Mouse (Mus musculus): Measurements from ENCODE around the gene Snrnp35. TPM values are rescaled to one million over a fixed set of nuclear protein-coding genes. Genes with fewer than 3 reads are reported as not detected.

Gene Snrnp35
- polyA plus RNA-seq, 1 experiment from 2014 or later = 33.1 TPM

DNA sequence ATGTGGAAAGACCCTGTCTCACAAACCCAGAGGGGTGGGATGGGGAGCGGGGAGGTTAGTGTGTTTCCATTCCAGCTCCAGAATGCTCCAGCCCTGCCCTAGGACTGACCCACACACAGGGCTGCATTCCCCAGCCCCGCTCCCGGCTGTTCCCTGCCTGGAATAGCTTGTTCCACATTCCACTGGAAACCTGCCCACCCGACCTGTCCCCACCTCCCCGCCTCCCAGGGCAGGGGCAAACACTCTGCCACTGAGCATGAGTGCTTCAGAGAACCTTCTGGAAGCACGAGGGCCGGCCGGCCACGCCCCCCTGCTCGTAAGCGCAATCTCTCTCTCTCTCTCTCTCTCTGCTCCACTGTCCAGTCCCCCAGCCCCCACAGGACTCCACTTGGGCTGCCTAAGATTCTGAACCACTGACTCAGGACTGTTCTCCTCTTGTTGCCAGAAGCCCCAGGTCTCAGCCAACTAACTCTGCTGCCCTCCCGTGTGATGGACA, 26.9 kb downstream of the Snrnp35 start:
- H3K36me3 ChIP-seq (replicated peaks) = peaks cover 40% of the 10 kb centered on the region
- no peak for ATAC-seq (ENCODE audit: low FRiP score)

DNA sequence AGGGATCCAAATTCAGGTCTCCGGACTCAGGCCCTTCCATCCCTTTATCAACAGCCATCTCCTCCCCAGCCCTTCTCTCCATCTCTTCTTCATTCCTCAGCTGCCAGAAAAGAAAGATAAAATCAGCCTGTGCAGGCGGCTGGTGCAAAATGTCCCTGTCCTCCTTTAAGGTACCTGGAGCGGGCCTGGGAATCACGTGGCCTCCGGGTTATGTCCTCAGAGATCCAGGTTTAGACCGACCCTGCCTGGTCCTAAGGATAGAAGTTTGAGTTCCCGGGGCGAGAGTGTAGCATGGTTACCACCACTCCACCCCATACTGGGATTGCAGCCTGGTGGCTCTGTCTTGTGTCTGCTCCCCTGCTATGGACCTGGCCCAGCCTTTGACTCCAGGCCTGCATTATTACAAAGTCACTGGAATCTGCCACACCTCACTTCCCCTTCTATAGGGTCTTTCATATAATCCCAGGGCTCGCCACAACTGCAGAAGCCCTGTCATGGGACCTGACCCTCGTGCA, 27.7 kb downstream of the Snrnp35 start:
- no peaks in the 10 kb centered on the region for H3K4me1 ChIP-seq
- H3K27ac ChIP-seq = no peak overlapping the region
- H3K4me2 ChIP-seq = no peak overlapping the region
- H3K9ac ChIP-seq = no peak overlapping the region
- H3K4me3 ChIP-seq (replicated peaks) = no peak overlapping the region
- no peaks in the 10 kb centered on the region for H3K27me3 ChIP-seq
- no peaks in the 10 kb centered on the region for H3K9me3 ChIP-seq
- 94% methylated on average over 10 of the region's 10 CpGs for WGBS
- H3K36me3 ChIP-seq (replicated peaks) = peaks cover 42% of the 10 kb centered on the region
- no peak for ATAC-seq (ENCODE audit: low FRiP score)

More for the DNA sequence above, 26.9 kb downstream of the Snrnp35 start:
- no peak overlapping the region for H3K9ac ChIP-seq
- no peaks in the 10 kb centered on the region for H3K9me3 ChIP-seq
- H3K4me3 ChIP-seq (replicated peaks) = no peak overlapping the region
- H3K4me2 ChIP-seq = no peak overlapping the region
- no peaks in the 10 kb centered on the region for H3K4me1 ChIP-seq
- WGBS = 85% methylated on average over 12 of the region's 12 CpGs
- no peak overlapping the region for H3K27ac ChIP-seq
- H3K27me3 ChIP-seq = no peaks in the 10 kb centered on the region

DNA sequence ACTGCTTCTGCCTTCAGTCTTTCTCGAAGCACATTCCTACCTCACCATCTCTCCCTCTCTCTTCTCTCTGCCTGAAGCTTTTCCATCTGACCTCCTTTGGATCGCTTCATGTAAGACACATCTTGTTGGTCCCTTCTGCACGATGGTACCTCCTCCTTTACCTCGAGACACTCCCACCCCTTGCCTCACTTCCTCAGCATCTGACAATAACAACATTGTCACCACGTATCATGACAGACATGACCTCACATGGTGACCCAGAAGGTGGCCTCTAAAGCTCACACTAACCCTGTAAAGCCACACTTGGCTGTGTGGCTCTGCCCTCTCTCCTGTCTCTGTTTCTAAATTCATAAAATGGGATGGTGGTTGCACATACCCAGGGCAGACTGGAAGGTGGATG, 32.9 kb downstream of the Snrnp35 start:
- Histone ChIP-seq H3K4me3 (replicated peaks) (no peak overlapping the region), H3K4me1 (no peaks in the 10 kb centered on the region), H3K4me2 (no peak overlapping the region), H3K9me3 (no peaks in the 10 kb centered on the region), H3K36me3 (replicated peaks) (peaks cover 45% of the 10 kb centered on the region), H3K9ac (no peak overlapping the region), H3K27me3 (no peaks in the 10 kb centered on the region), H3K27ac (no peak overlapping the region)
- WGBS = 89% methylated on average over 5 of the region's 5 CpGs
- no peak for ATAC-seq (ENCODE audit: low FRiP score)

DNA sequence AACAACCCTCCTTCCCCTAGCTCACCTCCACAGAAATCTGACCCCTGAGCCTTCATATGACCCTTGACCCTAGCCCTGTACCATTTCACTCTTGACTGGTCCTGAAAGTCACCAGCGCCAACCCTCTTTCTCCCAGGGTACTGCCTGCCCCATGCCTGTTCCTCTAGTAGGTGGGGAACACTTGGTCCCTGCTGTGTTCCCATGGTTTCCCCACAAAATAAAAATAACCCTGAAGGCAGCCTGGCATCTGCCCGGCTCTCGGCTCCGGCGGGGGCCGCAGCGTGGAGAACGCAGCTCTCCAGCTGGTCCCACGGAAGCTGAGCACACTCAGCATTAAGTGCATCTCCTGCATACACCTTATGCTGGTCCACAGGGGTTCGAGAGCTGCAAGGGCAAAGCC, 35.7 kb downstream of the Snrnp35 start:
- no peak overlapping the region for H3K4me3 ChIP-seq (replicated peaks)
- H3K4me2 ChIP-seq = no peak overlapping the region
- no peaks in the 10 kb centered on the region for H3K27me3 ChIP-seq
- H3K9me3 ChIP-seq = no peaks in the 10 kb centered on the region
- WGBS = 74% methylated on average over 10 of the region's 10 CpGs
- no peak overlapping the region for H3K27ac ChIP-seq
- no peak for ATAC-seq (ENCODE audit: low FRiP score)
- H3K9ac ChIP-seq = no peak overlapping the region
- no peaks in the 10 kb centered on the region for H3K4me1 ChIP-seq
- peaks cover 35% of the 10 kb centered on the region for H3K36me3 ChIP-seq (replicated peaks)

DNA sequence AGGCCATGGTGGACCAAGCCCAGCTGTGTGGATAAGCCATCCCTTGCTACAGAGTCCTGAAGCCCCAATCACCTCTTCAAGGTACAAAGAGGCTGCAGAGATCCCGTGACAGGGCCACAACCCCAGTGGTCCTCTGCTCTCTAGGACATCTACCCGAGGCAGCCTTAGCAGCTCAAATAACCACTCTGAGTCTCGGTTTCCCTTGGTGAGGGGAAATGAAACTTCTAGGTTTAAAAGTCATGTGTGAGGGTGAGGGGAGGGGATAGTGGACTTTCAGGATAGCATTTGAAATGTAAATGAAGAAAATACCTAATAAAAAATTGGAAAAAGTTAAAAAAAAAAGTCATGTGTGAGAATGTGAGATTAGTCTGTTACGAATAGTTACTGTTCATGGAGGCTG, 38.7 kb downstream of the Snrnp35 start:
- Histone ChIP-seq H3K4me3 (replicated peaks) (no peak overlapping the region), H3K27ac (no peak overlapping the region), H3K9ac (no peak overlapping the region), H3K9me3 (no peaks in the 10 kb centered on the region), H3K4me1 (no peaks in the 10 kb centered on the region), H3K4me2 (no peak overlapping the region), H3K36me3 (replicated peaks) (peaks cover 26% of the 10 kb centered on the region), H3K27me3 (no peaks in the 10 kb centered on the region)
- no peak for ATAC-seq (ENCODE audit: low FRiP score)
- WGBS = 94% methylated on average over 4 of the region's 4 CpGs

DNA sequence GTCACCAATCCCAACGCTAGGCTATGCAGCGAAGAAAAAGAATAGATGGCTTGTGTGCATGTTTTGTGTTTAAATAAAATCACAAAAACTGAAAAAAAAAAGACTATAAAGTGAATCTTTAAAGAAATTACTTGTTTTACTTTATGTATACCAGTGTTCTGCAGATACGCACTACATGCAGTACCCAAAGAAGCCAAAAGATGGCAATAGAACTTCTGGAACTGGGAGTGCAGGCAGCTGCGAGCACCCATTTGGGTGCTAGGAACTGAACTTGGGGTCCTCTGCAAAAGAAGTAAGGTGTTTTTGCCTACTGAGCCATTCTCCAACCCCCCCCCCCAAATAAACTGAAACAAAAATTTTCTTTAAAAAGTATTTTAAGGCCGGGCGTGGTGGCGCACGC, 40.1 kb downstream of the Snrnp35 start:
- Histone ChIP-seq H3K4me1 (no peaks in the 10 kb centered on the region), H3K36me3 (replicated peaks) (peaks cover 25% of the 10 kb centered on the region), H3K4me3 (replicated peaks) (no peak overlapping the region), H3K4me2 (no peak overlapping the region), H3K9ac (no peak overlapping the region), H3K27ac (no peak overlapping the region), H3K9me3 (no peaks in the 10 kb centered on the region), H3K27me3 (no peaks in the 10 kb centered on the region)
- 92% methylated on average over 8 of the region's 8 CpGs for WGBS
- ATAC-seq (ENCODE audit: low FRiP score) = no peak

DNA sequence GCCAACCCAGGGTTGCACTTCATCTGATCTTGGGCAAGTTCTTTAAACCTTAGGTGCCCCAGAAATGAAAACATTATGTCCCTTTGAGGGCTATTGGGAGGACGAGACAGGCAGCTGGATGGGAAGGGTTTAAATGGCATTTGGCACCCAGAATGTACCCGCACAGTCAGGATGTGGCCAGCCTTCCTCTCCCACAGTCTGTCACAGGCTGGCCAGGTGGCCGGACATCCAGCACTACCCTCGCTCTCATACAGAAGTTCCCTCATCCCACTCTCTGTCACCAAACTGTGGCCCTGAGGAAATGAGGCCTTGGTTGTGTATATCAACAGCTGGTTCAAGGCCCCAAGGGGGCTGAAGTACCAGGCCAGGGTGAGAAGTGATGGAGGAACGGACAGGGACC, 42.0 kb downstream of the Snrnp35 start:
- no peaks in the 10 kb centered on the region for H3K27me3 ChIP-seq
- no peak overlapping the region for H3K27ac ChIP-seq
- no peak for ATAC-seq (ENCODE audit: low FRiP score)
- no peaks in the 10 kb centered on the region for H3K9me3 ChIP-seq
- no peak overlapping the region for H3K4me2 ChIP-seq
- H3K36me3 ChIP-seq (replicated peaks) = peaks cover 23% of the 10 kb centered on the region; the same call in 1 of the 2 replicates
- H3K9ac ChIP-seq = no peak overlapping the region
- peaks cover 19% of the 10 kb centered on the region for H3K4me1 ChIP-seq
- WGBS = 88% methylated on average over 5 of the region's 5 CpGs
- no peak overlapping the region for H3K4me3 ChIP-seq (replicated peaks)

DNA sequence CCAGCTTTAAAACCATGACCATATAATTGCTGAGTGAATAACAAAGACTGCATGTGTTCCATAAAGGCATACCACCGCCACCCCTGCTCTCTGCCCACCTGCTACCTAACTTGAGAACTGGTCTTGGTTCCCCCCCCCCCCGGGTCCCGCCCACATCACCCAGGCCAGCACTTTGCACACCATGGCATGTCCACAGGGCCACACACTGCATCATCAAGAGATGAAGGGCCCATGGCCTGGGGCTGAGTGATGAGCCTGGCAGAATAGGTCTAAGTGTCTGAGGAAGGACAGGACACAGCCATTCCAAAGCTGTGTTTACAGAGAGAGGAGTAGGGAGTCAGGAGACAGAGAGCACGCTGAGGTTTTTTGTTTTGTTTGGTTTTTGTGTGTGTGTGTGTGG, 45.4 kb downstream of the Snrnp35 start:
- Histone ChIP-seq H3K4me3 (replicated peaks) (peak overlapping the region; percentile 82; the same call in 1 of the 2 replicates), H3K9ac (peak overlapping the region; percentile 47; the same call in 1 of the 2 replicates), H3K9me3 (no peaks in the 10 kb centered on the region), H3K4me2 (peak overlapping the region; percentile 74), H3K36me3 (replicated peaks) (0 out of 2 replicates have a peak, but pooled peaks cover 9% of the 10 kb centered on the region), H3K27ac (no peak overlapping the region), H3K4me1 (peaks cover 38% of the 10 kb centered on the region), H3K27me3 (no peaks in the 10 kb centered on the region)
- no peak for ATAC-seq (ENCODE audit: low FRiP score)
- 78% methylated on average over 4 of the region's 4 CpGs for WGBS

DNA sequence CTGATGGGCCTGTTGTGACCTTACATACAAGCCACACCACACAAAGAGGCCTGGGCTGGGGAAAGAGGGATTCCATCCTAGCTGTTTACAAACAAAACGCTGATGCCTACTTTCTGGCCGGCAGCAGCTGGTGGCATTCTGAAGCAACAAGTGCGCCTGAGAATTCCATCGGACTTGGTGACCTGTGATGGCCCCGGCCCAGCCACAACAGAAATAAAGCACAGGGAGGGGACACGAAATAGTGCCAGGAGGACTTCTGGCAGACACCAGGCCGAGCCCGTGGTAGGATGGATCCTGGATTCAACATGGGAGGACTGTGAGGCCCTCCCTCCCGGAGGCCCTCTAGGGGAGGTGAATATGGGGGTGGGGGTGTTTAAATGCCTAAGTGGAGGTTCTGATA, 45.9 kb downstream of the Snrnp35 start:
- no peaks in the 10 kb centered on the region for H3K27me3 ChIP-seq
- WGBS = 45% methylated on average over 9 of the region's 9 CpGs
- H3K36me3 ChIP-seq (replicated peaks) = 0 out of 2 replicates have a peak, but pooled peaks cover 4% of the 10 kb centered on the region
- H3K4me2 ChIP-seq = peak overlapping the region; percentile 74
- ATAC-seq (ENCODE audit: low FRiP score) = no peak
- H3K4me1 ChIP-seq = peaks cover 38% of the 10 kb centered on the region
- no peaks in the 10 kb centered on the region for H3K9me3 ChIP-seq
- H3K9ac ChIP-seq = peak overlapping the region; percentile 47
- H3K4me3 ChIP-seq (replicated peaks) = peak overlapping the region; percentile 82
- H3K27ac ChIP-seq = peak overlapping the region; percentile 56; the same call in 1 of the 2 replicates

DNA sequence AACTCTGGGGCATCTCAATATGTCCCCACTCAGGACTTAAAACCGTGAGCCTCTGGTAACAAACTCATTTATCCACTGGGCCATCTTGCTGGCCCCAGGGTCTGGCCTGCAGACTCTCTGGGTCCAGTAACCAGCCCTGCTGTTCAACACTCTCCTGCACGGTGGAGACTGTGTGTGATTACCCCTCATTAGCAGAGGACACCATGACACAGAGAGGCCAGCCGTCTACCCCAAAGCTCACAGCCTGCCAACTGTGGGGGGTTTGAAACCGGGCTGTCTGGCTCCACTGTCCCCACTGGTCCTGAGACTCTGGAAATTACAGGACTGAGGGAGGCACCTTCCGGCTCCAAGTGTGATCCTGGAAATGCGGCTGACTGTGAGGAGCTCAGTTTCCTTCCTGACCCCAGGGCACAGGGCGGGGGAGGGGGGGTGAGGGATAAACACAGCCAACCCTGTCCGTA, 46.3 kb downstream of the Snrnp35 start:
- peaks cover 38% of the 10 kb centered on the region for H3K4me1 ChIP-seq
- no peaks in the 10 kb centered on the region for H3K9me3 ChIP-seq
- 42% methylated on average over 8 of the region's 8 CpGs for WGBS
- H3K9ac ChIP-seq = peak overlapping the region; percentile 47; the same call in 1 of the 2 replicates
- ATAC-seq (ENCODE audit: low FRiP score) = no peak
- no peaks in the 10 kb centered on the region for H3K27me3 ChIP-seq
- peak overlapping the region; percentile 56 for H3K27ac ChIP-seq
- H3K4me2 ChIP-seq = peak overlapping the region; percentile 74
- 0 out of 2 replicates have a peak, but pooled peaks cover 3% of the 10 kb centered on the region for H3K36me3 ChIP-seq (replicated peaks)
- H3K4me3 ChIP-seq (replicated peaks) = peak overlapping the region; percentile 82

DNA sequence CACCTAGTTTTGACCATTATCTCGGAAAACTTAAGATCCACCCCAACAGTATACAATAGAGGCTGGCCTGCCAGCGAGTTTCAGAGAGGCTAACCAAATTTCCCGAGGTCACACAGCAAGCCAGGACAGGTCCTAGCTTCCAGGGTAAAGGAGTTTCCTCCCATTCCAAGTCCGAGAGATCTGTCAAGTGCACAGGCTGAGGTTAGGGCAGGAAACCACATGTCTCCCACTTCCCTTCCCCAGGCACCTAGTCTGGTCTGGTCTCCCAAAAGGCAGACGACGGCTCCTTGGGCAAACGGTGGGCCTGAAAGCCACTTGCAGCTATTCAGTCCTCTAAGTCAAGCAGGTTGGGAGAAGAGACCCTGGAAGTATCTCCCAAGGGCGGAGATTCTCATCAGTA, 46.8 kb downstream of the Snrnp35 start:
- Histone ChIP-seq H3K36me3 (replicated peaks) (0 out of 2 replicates have a peak, but pooled peaks cover 3% of the 10 kb centered on the region), H3K4me2 (peak overlapping the region; percentile 74), H3K9ac (peak overlapping the region; percentile 76; the same call in 1 of the 2 replicates), H3K27ac (peak overlapping the region; percentile 56; the same call in 1 of the 2 replicates), H3K4me3 (replicated peaks) (peak overlapping the region; percentile 82), H3K9me3 (no peaks in the 10 kb centered on the region), H3K27me3 (no peaks in the 10 kb centered on the region), H3K4me1 (peaks cover 38% of the 10 kb centered on the region)
- WGBS = 71% methylated on average over 8 of the region's 8 CpGs
- no peak for ATAC-seq (ENCODE audit: low FRiP score)

DNA sequence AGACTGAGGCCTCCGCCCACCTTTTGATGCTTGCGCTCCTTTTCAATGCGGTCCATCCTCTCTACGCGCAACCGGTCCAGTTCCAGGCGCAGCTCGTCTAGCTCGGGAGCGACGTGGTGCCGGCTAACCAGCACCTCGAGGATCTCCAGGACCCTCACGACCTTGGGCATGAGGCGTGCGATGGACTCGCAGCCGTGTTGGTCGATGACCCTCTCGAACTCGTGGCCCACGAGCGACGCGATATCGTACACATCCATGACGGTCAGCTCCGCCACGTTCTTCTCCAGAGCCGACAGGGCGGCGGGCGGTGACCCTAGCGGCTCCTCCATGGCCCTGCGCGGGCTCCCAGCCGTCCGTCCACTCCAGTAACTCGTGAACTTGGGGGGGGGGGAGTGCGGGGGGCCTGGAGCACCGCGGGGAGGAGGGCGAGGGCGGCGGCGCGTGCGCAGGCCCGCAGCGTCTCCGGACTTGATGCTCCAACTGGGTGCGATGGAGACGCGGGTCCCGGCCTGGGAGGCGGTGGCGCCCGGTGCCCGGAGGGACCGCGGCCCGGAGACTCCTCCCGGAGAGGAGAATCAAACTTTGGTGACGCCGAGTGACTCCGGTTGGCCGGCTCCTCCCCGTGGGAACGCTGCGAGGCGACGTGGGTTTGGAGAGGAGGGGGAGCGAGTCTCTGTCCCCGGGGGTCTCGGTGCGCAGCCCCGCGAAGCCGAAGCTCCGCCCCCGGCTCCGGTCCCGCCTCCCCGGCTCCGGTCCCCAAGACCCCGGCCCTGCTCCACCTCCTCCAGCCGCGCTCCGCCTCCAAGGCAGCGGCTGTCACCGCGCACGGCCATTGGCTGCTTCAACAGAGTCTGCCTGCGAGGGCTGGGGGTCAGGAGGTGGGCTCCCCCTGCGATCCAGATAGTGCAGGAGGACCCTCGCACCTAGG, 48.0 kb downstream of the Snrnp35 start, which contains the start of gene Rilpl1:
Rilpl1 (minus strand) TSS at position 737 of the 928 bp plus-strand sequence.
- Histone ChIP-seq H3K9ac (peak within 1 kb of the TSS; percentile 76), H3K27ac (peak within 1 kb of the TSS; percentile 82), H3K4me1 (peaks cover 38% of the 10 kb centered on the region), H3K4me3 (replicated peaks) (peak within 1 kb of the TSS; percentile 82), H3K9me3 (no peaks in the 10 kb centered on the region), H3K27me3 (peaks cover 3% of the 10 kb centered on the region; the same call in 1 of the 2 replicates), H3K4me2 (peak within 1 kb of the TSS; percentile 74), H3K36me3 (replicated peaks) (0 out of 2 replicates have a peak, but pooled peaks cover 3% of the 10 kb centered on the region)
- WGBS = under 1% methylated on average over 86 of the region's 96 CpGs
- ATAC-seq (ENCODE audit: low FRiP score) = peak; percentile 96
